Mouse (Mus musculus) spleen, postnatal 10 days (tissue): ENCODE measurements around the gene Nup93.

Source experiments
- DNase-seq, 2 experiments: peaks; one replicate each; pipeline ENCODE4 v3.0.0; 2021 to 2022; ENCODE audit warnings: low spot score in 2 of 2

Gene Nup93

DNA sequence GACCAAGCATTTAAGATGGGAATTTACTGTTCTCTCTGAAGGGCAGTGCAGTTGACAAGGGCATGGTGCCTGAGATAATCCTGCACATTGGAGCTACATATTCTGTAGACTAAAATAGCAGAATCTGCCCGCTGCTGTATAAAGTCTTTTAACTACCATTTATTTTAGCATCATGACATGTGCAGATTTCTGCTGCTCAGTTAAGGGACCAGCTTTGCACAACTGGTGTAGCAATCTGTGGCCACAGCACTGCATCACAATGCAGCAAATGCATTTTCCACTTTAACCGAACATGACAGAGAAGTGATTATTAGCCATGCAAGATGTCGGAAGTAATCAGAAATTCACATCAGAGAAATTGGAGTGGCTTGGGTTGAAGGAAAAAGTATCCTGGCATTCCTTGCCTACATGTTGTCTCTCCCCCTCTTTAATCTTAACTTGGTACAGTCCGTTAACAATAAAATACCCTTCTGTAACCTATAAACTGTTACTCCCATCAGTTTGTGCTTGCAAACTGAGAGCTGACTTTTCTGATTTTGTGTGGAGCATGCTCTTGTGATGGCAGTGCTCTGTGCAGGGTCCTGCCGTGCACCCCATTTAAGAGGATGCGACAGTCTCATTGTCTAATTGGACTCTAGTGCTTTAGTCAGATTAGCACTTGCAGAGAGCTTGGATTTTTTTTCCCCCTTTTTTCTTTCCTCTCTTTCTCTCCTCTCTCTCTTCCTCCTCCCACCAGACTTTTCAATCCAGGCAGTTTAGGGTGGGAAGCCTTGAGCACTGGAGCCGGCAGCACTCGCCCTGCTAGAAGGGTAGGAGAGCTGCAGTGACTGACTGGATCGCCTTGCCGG, 52.2 kb downstream of the Nup93 start:
- DNase-seq = no peak

GRCm38 (mm10) chr8:94268359-94268890, 54.1 kb downstream of the Nup93 start:
- no peak for DNase-seq

DNA sequence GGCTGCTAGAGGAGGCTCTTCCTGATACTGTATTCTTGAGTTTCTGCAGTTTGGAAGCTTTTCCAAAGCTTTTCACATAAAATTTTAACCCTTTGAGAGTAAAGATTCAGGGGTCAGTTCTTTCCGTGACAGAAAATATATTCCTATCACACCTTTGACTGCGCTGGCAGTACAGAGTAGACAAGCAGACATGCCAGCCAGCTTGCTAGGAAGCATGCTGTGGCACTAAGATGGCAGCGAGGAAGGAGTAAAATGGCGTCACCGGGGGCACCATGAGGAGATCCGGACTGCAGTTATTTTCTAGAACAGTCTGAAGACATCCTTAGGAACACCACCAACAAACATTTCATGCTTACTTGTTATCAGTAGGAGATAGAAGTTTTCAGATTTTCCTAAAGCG, 55.9 kb downstream of the Nup93 start:
- DNase-seq = no peak

DNA sequence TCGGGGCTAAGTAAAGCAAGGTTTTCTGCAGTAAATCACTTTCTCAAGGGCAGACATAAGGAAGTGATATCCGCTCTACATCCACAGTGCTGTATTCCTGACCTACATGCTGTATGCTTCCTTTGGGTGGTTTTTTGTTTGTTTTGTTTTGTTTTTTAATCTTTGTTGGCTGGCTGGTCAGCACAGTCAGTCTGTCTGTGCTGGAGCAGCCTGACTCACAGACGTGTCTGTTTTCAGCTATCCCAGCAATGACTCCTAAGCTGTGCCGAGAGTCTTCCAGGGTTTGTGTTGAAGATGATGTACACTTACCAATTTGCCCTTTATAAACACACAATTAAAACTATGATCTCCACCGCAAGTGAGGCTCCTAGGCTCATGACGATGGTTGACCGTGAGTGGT, 56.7 kb downstream of the Nup93 start:
- DNase-seq = no peak

DNA sequence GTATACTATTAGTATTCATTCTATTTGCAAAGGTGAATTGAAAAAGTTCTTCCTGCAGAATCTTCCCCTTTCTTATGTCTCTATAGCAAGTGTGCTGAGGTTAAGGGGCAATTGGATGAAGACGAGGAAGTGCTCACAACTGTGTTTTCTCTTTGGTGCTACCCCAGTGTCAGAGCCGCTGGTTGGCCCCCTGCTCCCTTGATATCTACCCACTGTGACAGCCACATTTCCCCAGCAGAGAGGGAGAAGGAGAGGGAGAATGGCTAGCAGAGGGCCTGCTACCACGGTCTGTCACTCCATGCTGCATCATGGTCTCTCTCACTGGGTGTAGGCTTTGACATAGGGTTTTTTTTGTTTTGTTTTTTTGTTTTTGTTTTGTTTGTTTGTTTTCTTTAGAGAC, 58.2 kb downstream of the Nup93 start:
- DNase-seq = no peak

DNA sequence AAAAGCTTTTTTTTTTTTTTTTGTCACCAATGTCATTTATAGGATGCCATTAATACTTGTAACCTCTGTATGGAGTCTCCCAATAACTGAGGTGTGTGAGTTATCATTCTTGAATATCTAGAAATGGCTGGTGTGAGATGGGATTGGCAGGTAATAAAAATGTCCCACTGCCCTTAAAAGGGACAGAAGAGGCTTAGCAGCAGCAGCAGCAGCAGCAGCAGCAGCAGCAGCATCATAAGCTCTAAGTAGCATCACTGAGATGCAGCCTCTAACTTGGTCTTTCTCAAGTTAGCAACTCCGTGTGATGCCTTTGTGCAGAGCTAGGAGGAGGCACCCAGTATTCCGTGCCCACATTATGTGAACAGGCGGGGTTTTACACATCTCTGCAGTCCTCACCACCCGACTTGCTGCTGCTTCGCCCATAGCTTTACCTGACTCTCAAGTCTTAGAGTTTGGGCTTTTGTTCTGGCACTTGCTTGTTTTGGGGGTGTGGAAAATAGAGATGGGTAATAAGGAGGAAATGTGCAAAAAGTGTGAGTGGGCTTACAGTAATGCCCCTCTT, 59.0 kb downstream of the Nup93 start:
- DNase-seq = no peak

GRCm38 (mm10) chr8:94274030-94274429, 59.7 kb downstream of the Nup93 start:
- DNase-seq = no peak

- no peak for DNase-seq
Observed at GRCm38 (mm10) chr8:94278295-94278694, 63.9 kb downstream of the Nup93 start.

- DNase-seq = no peak
Observed at GRCm38 (mm10) chr8:94280001-94280613, 65.7 kb downstream of the Nup93 start.

- no peak for DNase-seq
Observed at GRCm38 (mm10) chr8:94282453-94282985, 68.2 kb downstream of the Nup93 start.

GRCm38 (mm10) chr8:94284204-94284603, 69.8 kb downstream of the Nup93 start:
- DNase-seq = no peak

GRCm38 (mm10) chr8:94290606-94291005, 76.2 kb downstream of the Nup93 start:
- DNase-seq = no peak

- no peak for DNase-seq
Observed at GRCm38 (mm10) chr8:94292072-94292471, 77.7 kb downstream of the Nup93 start.

- no peak for DNase-seq
Observed at GRCm38 (mm10) chr8:94292626-94293025, 78.3 kb downstream of the Nup93 start.

DNA sequence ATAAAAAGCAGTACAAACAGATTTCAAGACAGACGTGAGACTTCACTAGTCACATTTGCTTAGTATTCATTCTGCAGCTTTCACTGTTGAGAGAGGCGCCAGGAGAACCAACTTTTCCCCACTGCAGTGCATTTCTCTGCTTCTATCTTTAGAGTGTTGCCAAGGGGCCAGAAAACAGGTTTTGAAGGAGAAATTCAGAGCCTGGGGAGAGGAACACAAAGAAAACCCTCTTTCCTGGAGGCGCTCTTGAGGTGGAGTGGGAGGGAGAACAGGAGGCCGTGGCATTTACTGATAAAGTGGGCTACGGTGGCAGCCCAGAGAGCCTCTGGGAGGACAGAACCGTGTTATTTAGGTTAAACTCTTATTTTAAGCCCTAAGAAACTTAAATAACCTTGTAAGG, 81.3 kb downstream of the Nup93 start:
- no peak for DNase-seq

DNA sequence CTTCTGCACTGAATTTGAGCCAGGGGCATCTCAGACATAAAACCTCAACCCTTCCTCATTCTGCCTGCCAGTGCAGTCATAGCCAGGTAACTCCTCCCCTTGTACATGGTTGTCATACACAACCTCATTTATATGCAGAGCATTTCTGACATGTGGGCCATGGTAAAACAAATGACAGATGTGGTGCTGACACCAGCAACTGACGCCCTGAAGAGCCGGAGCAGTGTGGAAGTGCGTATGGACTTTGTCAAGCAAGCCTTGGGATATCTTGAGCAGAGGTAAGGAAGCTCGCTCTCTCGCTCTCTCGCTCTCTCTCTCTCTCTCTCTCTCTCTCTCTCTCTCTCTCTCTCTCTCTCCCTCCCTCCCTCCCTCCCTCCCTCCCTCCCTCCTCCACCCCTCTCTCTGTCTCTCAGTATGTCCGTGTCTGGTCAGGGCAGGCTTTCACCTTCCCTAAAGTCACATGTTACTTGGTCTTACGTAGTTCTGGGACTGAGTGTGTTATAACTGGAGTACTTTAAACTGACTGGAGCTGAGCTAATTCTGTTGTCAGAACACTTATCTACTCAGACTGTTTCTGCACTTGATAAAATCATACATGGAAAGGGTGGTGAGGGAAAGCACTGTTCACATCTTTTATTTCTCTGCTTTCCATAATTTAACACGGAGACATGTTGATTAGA, 82.1 kb downstream of the Nup93 start:
- DNase-seq = no peak

GRCm38 (mm10) chr8:94297101-94297500, 82.7 kb downstream of the Nup93 start:
- no peak for DNase-seq

- DNase-seq = no peak
Observed at GRCm38 (mm10) chr8:94300809-94301208, 86.4 kb downstream of the Nup93 start.

- DNase-seq = no peak
Observed at GRCm38 (mm10) chr8:94304412-94304811, 90.0 kb downstream of the Nup93 start.

GRCm38 (mm10) chr8:94306989-94307513, 92.7 kb downstream of the Nup93 start:
- peak in 1 of 2 experiments; percentile 68 for DNase-seq

DNA sequence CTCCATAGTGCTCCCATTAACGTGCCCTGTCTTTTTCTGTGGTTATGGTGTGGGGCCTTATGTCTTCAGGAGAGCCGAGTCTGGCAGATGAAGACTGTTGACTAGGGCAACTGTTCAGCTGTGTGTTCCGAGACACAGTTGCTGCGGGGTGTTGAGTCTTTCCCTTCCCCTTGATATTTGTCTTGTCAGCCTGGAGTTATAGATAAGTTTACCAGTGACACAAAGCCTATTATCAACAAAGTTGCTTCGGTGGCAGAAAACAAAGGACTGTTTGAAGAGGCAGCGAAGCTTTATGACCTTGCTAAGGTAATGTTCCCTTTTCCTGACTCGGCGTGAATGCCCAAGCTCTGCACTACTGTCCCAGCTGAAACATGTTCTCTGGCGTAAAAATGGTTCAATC, 93.3 kb downstream of the Nup93 start:
- DNase-seq = no peak

- DNase-seq = no peak
Observed at GRCm38 (mm10) chr8:94314069-94314468, 99.7 kb downstream of the Nup93 start.
